Mouse (Mus musculus) heart, postnatal 0 days (tissue): Measurements from ENCODE around the gene Klhdc8b. TPM values are rescaled to one million over a fixed set of nuclear protein-coding genes. Genes with fewer than 3 reads are reported as not detected.

Source experiments
- ATAC-seq: fragments of 200-750 bp; cut with Nextera tagmentation; 2 replicates; pipeline ENCODE4 v1.8.0; 2017; ENCODE audit warnings: low read depth, moderate number of reproducible peaks, moderate library complexity; ENCODE audit not compliant: insufficient read depth
- DNase-seq: peaks from one replicate; pipeline ENCODE4 v3.0.0-alpha.2; 2016; ENCODE audit warnings: low spot score
- H3K27ac ChIP-seq: fragments of 300-500 bp; sonication (generic); 2 replicates; pipeline ENCODE4 v1.5.1; 2014; ENCODE audit warnings: low read depth, mild to moderate bottlenecking
- H3K27me3 ChIP-seq: fragments of 300-500 bp; sonication (generic); 2 replicates; pipeline ENCODE4 v1.6.1; 2014; ENCODE audit warnings: low read length, mixed read lengths; ENCODE audit not compliant: control insufficient read depth, insufficient read depth
- H3K36me3 ChIP-seq: fragments of 300-500 bp; sonication (generic); replicated peaks from 2 replicates; pipeline ENCODE4 v1.6.1; 2014; ENCODE audit warnings: low read length, mixed read lengths; ENCODE audit not compliant: control insufficient read depth, insufficient read depth
- H3K4me1 ChIP-seq: fragments of 300-500 bp; sonication (generic); 2 replicates; pipeline ENCODE4 v1.6.1; 2014; ENCODE audit warnings: antibody characterized with exemption; ENCODE audit not compliant: control insufficient read depth, insufficient read depth
- H3K4me2 ChIP-seq: fragments of 300-500 bp; sonication (generic); 2 replicates; pipeline ENCODE4 v1.6.1; 2014; ENCODE audit warnings: low read depth, mild to moderate bottlenecking, low read length, moderate library complexity
- H3K4me3 ChIP-seq: fragments of 300-500 bp; sonication (generic); 2 replicates; pipeline ENCODE4 v1.5.1; 2014; ENCODE audit warnings: low read depth, low read length
- H3K9ac ChIP-seq: fragments of 300-500 bp; sonication (generic); replicated peaks from 2 replicates; pipeline ENCODE4 v1.6.1; 2014; ENCODE audit warnings: low read depth, low read length, mixed read lengths
- H3K9me3 ChIP-seq: fragments of 300-500 bp; sonication (generic); replicated peaks from 2 replicates; pipeline ENCODE4 v1.6.1; 2016; ENCODE audit warnings: low read length; ENCODE audit not compliant: control insufficient read depth
- CTCF ChIP-seq: IDR thresholded peaks from 2 replicates; pipeline ENCODE4 v1.5.1; 2016; ENCODE audit warnings: antibody characterized with exemption, control low read depth, low read depth
- EP300 ChIP-seq: IDR thresholded peaks from 2 replicates; pipeline ENCODE4 v1.6.1; 2016; ENCODE audit warnings: antibody characterized with exemption, low read depth
- WGBS: fragments of 180-500 bp; shearing (Covaris S2); extraction: QIAGEN DNeasy Blood & Tissue Kit; methylation state at CpG from one replicate; pipeline ENCODE4 v1.1.7; 2014; 5-methylcytosine and 5-hydroxymethylcytosine counted together
- polyA plus RNA-seq: library from polyadenylated mRNA; unstranded; fragments of >200 nt; fragmentation: Nextera tagmentation; extraction: Ambion mirVana; gene quantifications from 2 replicates; pipeline ENCODE4 v1.2.1, GENCODE M21; 2015
- total RNA-seq: library from RNA; depleted of rRNA; stranded (reverse); fragments of >200 nt; gene quantifications from 2 replicates; pipeline ENCODE4 v1.2.3, GENCODE M21; 2014; ENCODE audit warnings: low replicate concordance

Gene Klhdc8b
- total and polyA plus RNA-seq, 2 experiments from 2014 or later, result 92.7 to 186 TPM

GRCm38 (mm10) chr9:108469845-108470244 lies 8.5 kb upstream of the Klhdc8b start:
- Histone ChIP-seq H3K27me3 (no peaks in the 10 kb centered on the region), H3K9ac (no peak overlapping the region), H3K27ac (no peak overlapping the region), H3K9me3 (no peaks in the 10 kb centered on the region), H3K4me3 (no peak overlapping the region), H3K4me2 (no peak overlapping the region), H3K36me3 (peaks cover 13% of the 10 kb centered on the region; the same call in 1 of the 2 replicates), H3K4me1 (no peaks in the 10 kb centered on the region)
- ATAC-seq (no peak), DNase-seq (no peak)
- WGBS, result 52% methylated on average over 4 of the region's 4 CpGs
- TF ChIP-seq CTCF (no peak), EP300 (no peak)

GRCm38 (mm10) chr9:108469430-108469829 lies 8.0 kb upstream of the Klhdc8b start:
- Histone ChIP-seq H3K36me3 (peaks cover 17% of the 10 kb centered on the region; the same call in 1 of the 2 replicates), H3K4me1 (no peaks in the 10 kb centered on the region), H3K9ac (no peak overlapping the region), H3K9me3 (no peaks in the 10 kb centered on the region), H3K27ac (no peak overlapping the region), H3K4me2 (no peak overlapping the region), H3K27me3 (no peaks in the 10 kb centered on the region), H3K4me3 (no peak overlapping the region)
- TF ChIP-seq EP300 (no peak), CTCF (no peak)
- DNase-seq (no peak), ATAC-seq (no peak)
- 64% methylated on average over 5 of the region's 5 CpGs for WGBS

GRCm38 (mm10) chr9:108466219-108466618 lies 4.8 kb upstream of the Klhdc8b start:
- 91% methylated on average over 2 of the region's 2 CpGs for WGBS
- TF ChIP-seq EP300 (no peak), CTCF (no peak)
- no peaks in the 10 kb centered on the region for H3K9me3 ChIP-seq
- peaks cover 33% of the 10 kb centered on the region for H3K36me3 ChIP-seq
- peaks cover 10% of the 10 kb centered on the region for H3K4me1 ChIP-seq
- H3K4me3 ChIP-seq, result no peak overlapping the region
- H3K9ac ChIP-seq, result no peak overlapping the region
- DNase-seq, result no peak
- no peak for ATAC-seq
- no peak overlapping the region for H3K4me2 ChIP-seq
- no peaks in the 10 kb centered on the region for H3K27me3 ChIP-seq
- H3K27ac ChIP-seq, result no peak overlapping the region

- no peak for TF ChIP-seq EP300
- TF ChIP-seq CTCF, result no peak
- H3K27me3 ChIP-seq, result no peaks in the 10 kb centered on the region
- H3K36me3 ChIP-seq, result peaks cover 33% of the 10 kb centered on the region
- no peak overlapping the region for H3K9ac ChIP-seq
- no peak overlapping the region for H3K4me3 ChIP-seq
- H3K27ac ChIP-seq, result no peak overlapping the region
- H3K4me2 ChIP-seq, result no peak overlapping the region
- no peak for DNase-seq
- 92% methylated on average over 9 of the region's 9 CpGs for WGBS
- no peak for ATAC-seq
- H3K9me3 ChIP-seq, result no peaks in the 10 kb centered on the region
- peaks cover 14% of the 10 kb centered on the region for H3K4me1 ChIP-seq
Measured at GRCm38 (mm10) chr9:108463713-108464112, 2.3 kb upstream of the Klhdc8b start.

- Histone ChIP-seq H3K4me3 (0 out of 2 replicates have a peak overlapping the region, but pooled peaks have one; percentile 67), H3K36me3 (peaks cover 33% of the 10 kb centered on the region), H3K4me1 (peaks cover 14% of the 10 kb centered on the region), H3K9me3 (no peaks in the 10 kb centered on the region), H3K9ac (no peak overlapping the region), H3K27me3 (no peaks in the 10 kb centered on the region), H3K27ac (peak overlapping the region; percentile 84), H3K4me2 (peak overlapping the region; percentile 92)
- TF ChIP-seq EP300 (no peak), CTCF (no peak)
- 58% methylated on average over 10 of the region's 10 CpGs for WGBS
- DNase-seq, result peak; percentile 43
- 0 out of 2 replicates have a peak, but pooled peaks have one; percentile 28 for ATAC-seq
Measured at GRCm38 (mm10) chr9:108462192-108462591, 811 bp upstream of the Klhdc8b start.

- DNase-seq (no peak), ATAC-seq (no peak)
- Histone ChIP-seq H3K4me3 (peak overlapping the region; percentile 67; the same call in 1 of the 2 replicates), H3K36me3 (peaks cover 33% of the 10 kb centered on the region), H3K9me3 (no peaks in the 10 kb centered on the region), H3K9ac (no peak overlapping the region), H3K27me3 (no peaks in the 10 kb centered on the region), H3K4me1 (peaks cover 14% of the 10 kb centered on the region), H3K27ac (peak overlapping the region; percentile 84), H3K4me2 (peak overlapping the region; percentile 92)
- WGBS, result 78% methylated on average over 5 of the region's 5 CpGs
- TF ChIP-seq EP300 (no peak), CTCF (no peak)
Measured at GRCm38 (mm10) chr9:108461675-108462074, 294 bp upstream of the Klhdc8b start.
